Mouse (Mus musculus): Measurements from ENCODE around the gene Cnga1. TPM values are rescaled to one million over a fixed set of nuclear protein-coding genes. Genes with fewer than 3 reads are reported as not detected.

Gene Cnga1
- polyA plus RNA-seq (2015; fragmentation: Nextera tagmentation; extraction: Ambion mirVana): not detected in 2 replicates

DNA sequence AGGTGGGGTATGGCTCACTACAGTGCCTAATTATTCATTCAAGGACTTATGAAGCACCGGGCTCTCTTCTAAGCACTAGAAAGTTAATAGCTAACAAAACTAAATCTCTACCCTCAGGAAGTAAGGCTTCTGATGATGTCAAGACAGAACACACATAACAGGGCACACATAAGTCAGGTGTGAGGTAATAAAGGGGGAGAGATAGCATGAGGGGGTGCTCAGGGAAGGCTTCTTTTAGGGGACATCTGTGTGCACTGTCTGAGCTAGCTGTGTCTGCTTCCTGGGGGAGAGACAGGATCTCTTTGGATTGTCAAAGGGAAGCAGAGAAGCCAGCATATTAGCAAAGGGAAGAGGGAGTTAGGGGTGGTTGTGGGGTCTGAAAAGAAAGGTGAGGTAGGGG lies at the start of gene Cnga1:
Gene Cnga1 (minus strand): TSS at position 101 of the 400 bp plus-strand sequence.

DNA sequence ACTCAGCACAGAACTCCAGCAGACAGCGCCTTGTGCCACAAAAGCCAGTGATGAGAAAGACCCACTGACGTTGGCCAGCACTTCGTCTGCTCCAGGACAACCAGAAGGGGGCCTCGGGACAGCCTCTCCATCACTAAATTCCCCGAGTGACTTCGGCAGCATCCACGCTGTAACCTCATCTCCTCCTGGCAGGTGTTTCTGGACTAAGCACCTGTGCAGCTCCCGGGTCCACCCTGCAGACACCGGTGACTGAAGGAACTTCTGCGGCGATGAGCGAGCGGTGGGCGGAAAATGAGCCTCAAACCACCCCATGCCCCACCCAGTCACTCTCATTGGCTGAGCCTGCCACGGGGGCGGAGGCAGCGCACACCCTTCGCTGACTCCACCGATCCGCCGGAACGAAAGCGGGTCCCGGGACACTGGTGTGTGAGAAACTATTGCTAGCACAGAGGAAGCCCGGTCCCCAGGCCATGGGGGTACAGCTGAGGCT lies 3.4 kb upstream of the Cnga1 start, which contains the start of gene Nipal1:
Gene Nipal1 (plus strand): TSS at position 378 of the 490 bp plus-strand sequence.

GRCm38 (mm10) chr5:72587192-72587681 lies 56.8 kb downstream of the Cnga1 start, which contains the start of gene Gm5868:
Gene Gm5868, minus strand, starts transcription at chr5:72587551.

GRCm38 (mm10) chr5:72580970-72581332 lies 63.1 kb downstream of the Cnga1 start, which contains the start of gene Zar1:
Gene Zar1, minus strand, starts transcription at chr5:72581254.

DNA sequence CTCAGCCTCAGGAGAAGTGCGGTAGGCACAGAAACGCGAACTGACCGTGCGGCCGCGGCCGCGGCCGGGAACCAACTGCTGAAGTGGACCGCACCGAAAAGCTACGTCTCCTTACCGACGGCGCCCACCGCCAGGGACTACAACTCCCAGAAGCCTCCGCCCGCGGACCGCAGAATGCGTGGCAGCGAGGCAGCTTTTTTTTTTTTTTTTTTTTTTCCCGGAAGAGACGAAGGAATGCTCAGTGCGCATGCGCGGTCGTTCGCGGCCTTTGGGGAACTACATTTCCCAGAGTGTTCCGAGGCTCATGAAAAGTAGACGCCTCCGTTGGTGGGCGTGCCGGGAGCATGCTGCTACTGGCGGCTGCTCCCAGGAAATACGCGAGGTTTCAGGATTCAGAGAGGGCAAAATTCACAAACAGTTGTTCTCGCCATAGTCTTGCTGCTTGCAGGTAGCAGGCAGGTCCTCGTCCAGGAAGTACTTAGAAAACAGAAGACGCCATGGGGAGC lies 84.5 kb downstream of the Cnga1 start, which contains the start of gene Nfxl1:
Gene Nfxl1 (minus strand): TSS at position 141 of the 506 bp plus-strand sequence.

Other genes with a start within 250 kb of the Cnga1 start
- 0.37 and 0.47 TPM in 2 replicates for gene Corin, start 139.8 kb downstream of the Cnga1 start, polyA plus RNA-seq (2015; fragmentation: Nextera tagmentation; extraction: Ambion mirVana)
- 6.7 and 8.6 TPM in 2 replicates for gene Nfxl1, start 84.6 kb downstream of the Cnga1 start, polyA plus RNA-seq (2015; fragmentation: Nextera tagmentation; extraction: Ambion mirVana)
- 0.35 TPM in 1 of 2 replicates, not detected in the other for gene Zar1, start 63.0 kb downstream of the Cnga1 start, polyA plus RNA-seq (2015; fragmentation: Nextera tagmentation; extraction: Ambion mirVana)
- gene Gm5868, start 56.7 kb downstream of the Cnga1 start, polyA plus RNA-seq (2015; fragmentation: Nextera tagmentation; extraction: Ambion mirVana): 0.62 and 1.2 TPM in 2 replicates
- 25.6 and 27.7 TPM in 2 replicates for gene Nipal1, start 3.5 kb upstream of the Cnga1 start, polyA plus RNA-seq (2015; fragmentation: Nextera tagmentation; extraction: Ambion mirVana)
- 0.12 and 0.29 TPM in 2 replicates for gene Txk, start 108.5 kb upstream of the Cnga1 start, polyA plus RNA-seq (2015; fragmentation: Nextera tagmentation; extraction: Ambion mirVana)
- gene Tec, start 224.2 kb upstream of the Cnga1 start, polyA plus RNA-seq (2015; fragmentation: Nextera tagmentation; extraction: Ambion mirVana): 4.9 and 5.4 TPM in 2 replicates

Measured in urinary bladder, postnatal 0 days (tissue).